Mouse (Mus musculus) megakaryocyte, embryonic 14.5 days (primary cell): ENCODE data around the gene Smco2.

Source experiments
- FLI1 ChIP-seq: IDR thresholded peaks from 2 replicates; pipeline ENCODE4 v1.6.1; 2012; ENCODE audit warnings: low read length, inconsistent platforms, mixed read lengths
- GATA1 ChIP-seq: IDR thresholded peaks from 3 replicates; pipeline ENCODE4 v1.6.1; 2012; ENCODE audit warnings: mixed read lengths, low read length, inconsistent platforms, borderline replicate concordance

DNA sequence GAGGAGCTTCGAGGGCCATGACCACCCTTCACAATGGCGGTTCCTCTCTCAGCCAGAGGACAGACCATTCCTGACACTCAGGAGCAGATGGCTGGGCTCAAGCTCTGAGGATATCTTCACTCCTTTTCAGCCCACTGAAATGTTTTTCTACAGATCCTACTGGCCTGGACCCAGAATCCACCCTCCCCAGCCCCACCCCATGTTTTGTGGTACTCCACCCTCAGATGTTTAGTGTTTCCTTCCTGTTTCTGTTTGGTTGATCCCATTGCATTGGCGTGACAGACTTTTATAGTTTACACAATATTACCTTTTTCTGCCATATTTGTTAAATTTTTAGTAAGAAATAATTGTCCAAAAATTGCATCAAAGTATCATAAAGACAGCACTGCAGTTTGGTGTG, 15.6 kb upstream of the Smco2 start:
- TF ChIP-seq GATA1 (no peak), FLI1 (no peak)
